Mouse (Mus musculus): ENCODE results near the gene Fam102a. TPM values are rescaled to one million over a fixed set of nuclear protein-coding genes. Genes with fewer than 3 reads are reported as not detected.

The Fam102a gene
- polyA plus RNA-seq, 1 experiment from 2014 or later, result 16.6 TPM

GRCm38 (mm10) chr2:32547964-32548739 is 13.0 kb downstream of the Fam102a start:
- ATAC-seq (ENCODE audit: low FRiP score, low TSS enrichment), result 0 out of 2 replicates have a peak, but pooled peaks have one; percentile 6
- Histone ChIP-seq H3K4me2 (replicated peaks; ENCODE audit: low read depth) (no peak overlapping the region), H3K9ac (ENCODE audit: low read length) (no peak overlapping the region), H3K27ac (replicated peaks) (peak overlapping the region; percentile 56; the same call in 1 of the 2 replicates), H3K4me3 (ENCODE audit: low read depth, low read length) (no peak overlapping the region), H3K36me3 (ENCODE audit: control insufficient read depth, insufficient read depth, low read length) (no peaks in the 10 kb centered on the region), H3K27me3 (ENCODE audit: control insufficient read depth, insufficient read depth, low read length) (no peaks in the 10 kb centered on the region), H3K4me1 (replicated peaks; ENCODE audit: control insufficient read depth, insufficient read depth) (peaks cover 12% of the 10 kb centered on the region), H3K9me3 (ENCODE audit: control insufficient read depth, low read length) (no peaks in the 10 kb centered on the region)
- TF ChIP-seq CTCF (IDR thresholded peaks at IDR 0.05; ENCODE audit: low read depth) (no peak), EP300 (optimal IDR thresholded peaks at IDR 0.05) (no peak)
- 86% methylated on average over 7 of the region's 7 CpGs for WGBS
- peak; percentile 55 for DNase-seq (ENCODE audit: low spot score)

- TF ChIP-seq CTCF (IDR thresholded peaks at IDR 0.05; ENCODE audit: low read depth), result no peak
- TF ChIP-seq EP300 (optimal IDR thresholded peaks at IDR 0.05), result no peak
- no peak overlapping the region for H3K4me3 ChIP-seq (ENCODE audit: low read depth, low read length)
- 49% methylated on average over 9 of the region's 9 CpGs for WGBS
Measured at GRCm38 (mm10) chr2:32549171-32549570, 14.0 kb downstream of the Fam102a start.

GRCm38 (mm10) chr2:32549764-32550163 is 14.6 kb downstream of the Fam102a start:
- H3K9ac ChIP-seq (ENCODE audit: low read length), result no peak overlapping the region
- 26% methylated on average over 6 of the region's 6 CpGs for WGBS
- H3K4me3 ChIP-seq (ENCODE audit: low read depth, low read length), result no peak overlapping the region
- no peaks in the 10 kb centered on the region for H3K9me3 ChIP-seq (ENCODE audit: control insufficient read depth, low read length)
- peaks cover 12% of the 10 kb centered on the region for H3K4me1 ChIP-seq (replicated peaks; ENCODE audit: control insufficient read depth, insufficient read depth)
- peak overlapping the region; percentile 67; the same call in 1 of the 2 replicates for H3K27ac ChIP-seq (replicated peaks)
- no peaks in the 10 kb centered on the region for H3K36me3 ChIP-seq (ENCODE audit: control insufficient read depth, insufficient read depth, low read length)
- no peak for TF ChIP-seq CTCF (IDR thresholded peaks at IDR 0.05; ENCODE audit: low read depth)
- no peak for TF ChIP-seq EP300 (optimal IDR thresholded peaks at IDR 0.05)
- peak; percentile 39; the same call in 1 of the 2 replicates for ATAC-seq (ENCODE audit: low FRiP score, low TSS enrichment)
- H3K4me2 ChIP-seq (replicated peaks; ENCODE audit: low read depth), result no peak overlapping the region
- H3K27me3 ChIP-seq (ENCODE audit: control insufficient read depth, insufficient read depth, low read length), result no peaks in the 10 kb centered on the region
- DNase-seq (ENCODE audit: low spot score), result peak; percentile 23

More at GRCm38 (mm10) chr2:32549171-32549570, 14.0 kb downstream of the Fam102a start:
- Histone ChIP-seq H3K9me3 (ENCODE audit: control insufficient read depth, low read length) (no peaks in the 10 kb centered on the region), H3K9ac (ENCODE audit: low read length) (no peak overlapping the region), H3K27me3 (ENCODE audit: control insufficient read depth, insufficient read depth, low read length) (no peaks in the 10 kb centered on the region), H3K4me2 (replicated peaks; ENCODE audit: low read depth) (no peak overlapping the region), H3K27ac (replicated peaks) (peak overlapping the region; percentile 67; the same call in 1 of the 2 replicates), H3K4me1 (replicated peaks; ENCODE audit: control insufficient read depth, insufficient read depth) (peaks cover 12% of the 10 kb centered on the region), H3K36me3 (ENCODE audit: control insufficient read depth, insufficient read depth, low read length) (no peaks in the 10 kb centered on the region)
- ATAC-seq (ENCODE audit: low FRiP score, low TSS enrichment) (no peak), DNase-seq (ENCODE audit: low spot score) (peak; percentile 25)

- peaks cover 12% of the 10 kb centered on the region for H3K4me1 ChIP-seq (replicated peaks; ENCODE audit: control insufficient read depth, insufficient read depth)
- DNase-seq (ENCODE audit: low spot score), result no peak
- no peaks in the 10 kb centered on the region for H3K36me3 ChIP-seq (ENCODE audit: control insufficient read depth, insufficient read depth, low read length)
- ATAC-seq (ENCODE audit: low FRiP score, low TSS enrichment), result no peak
- no peaks in the 10 kb centered on the region for H3K9me3 ChIP-seq (ENCODE audit: control insufficient read depth, low read length)
- H3K4me2 ChIP-seq (replicated peaks; ENCODE audit: low read depth), result no peak overlapping the region
- TF ChIP-seq CTCF (IDR thresholded peaks at IDR 0.05; ENCODE audit: low read depth) (no peak), EP300 (optimal IDR thresholded peaks at IDR 0.05) (no peak)
- WGBS, result 61% methylated on average over 5 of the region's 5 CpGs
- peak overlapping the region; percentile 45; the same call in 1 of the 2 replicates for H3K27ac ChIP-seq (replicated peaks)
- no peaks in the 10 kb centered on the region for H3K27me3 ChIP-seq (ENCODE audit: control insufficient read depth, insufficient read depth, low read length)
- H3K9ac ChIP-seq (ENCODE audit: low read length), result no peak overlapping the region
- H3K4me3 ChIP-seq (ENCODE audit: low read depth, low read length), result no peak overlapping the region
Measured at GRCm38 (mm10) chr2:32551236-32551635, 16.1 kb downstream of the Fam102a start.

GRCm38 (mm10) chr2:32553592-32554148 is 18.5 kb downstream of the Fam102a start:
- Histone ChIP-seq H3K27ac (replicated peaks) (0 out of 2 replicates have a peak overlapping the region, but pooled peaks have one; percentile 4), H3K4me3 (ENCODE audit: low read depth, low read length) (no peak overlapping the region), H3K27me3 (ENCODE audit: control insufficient read depth, insufficient read depth, low read length) (no peaks in the 10 kb centered on the region), H3K4me2 (replicated peaks; ENCODE audit: low read depth) (no peak overlapping the region), H3K36me3 (ENCODE audit: control insufficient read depth, insufficient read depth, low read length) (no peaks in the 10 kb centered on the region), H3K9ac (ENCODE audit: low read length) (no peak overlapping the region), H3K9me3 (ENCODE audit: control insufficient read depth, low read length) (no peaks in the 10 kb centered on the region), H3K4me1 (replicated peaks; ENCODE audit: control insufficient read depth, insufficient read depth) (peaks cover 12% of the 10 kb centered on the region)
- ATAC-seq (ENCODE audit: low FRiP score, low TSS enrichment) (no peak), DNase-seq (ENCODE audit: low spot score) (no peak)
- WGBS, result 65% methylated on average over 7 of the region's 7 CpGs
- no peak for TF ChIP-seq CTCF (IDR thresholded peaks at IDR 0.05; ENCODE audit: low read depth)
- no peak for TF ChIP-seq EP300 (optimal IDR thresholded peaks at IDR 0.05)
